Mouse (Mus musculus): ENCODE measurements around the gene Pld3. TPM values are rescaled to one million over a fixed set of nuclear protein-coding genes. Genes with fewer than 3 reads are reported as not detected.

The Pld3 gene
- polyA plus RNA-seq (2014; fragmentation: Nextera tagmentation; extraction: Ambion mirVana) = 62.5 and 63.5 TPM in 2 replicates

- H3K27me3 ChIP-seq (ENCODE audit: control insufficient read depth, insufficient read depth, low read length) = no peaks in the 10 kb centered on the region
- peak within 1 kb of the TSS; percentile 80 for H3K4me2 ChIP-seq
- H3K36me3 ChIP-seq (ENCODE audit: control insufficient read depth, insufficient read depth, low read length) = no peaks in the 10 kb centered on the region
- peak; percentile 99 for ATAC-seq (ENCODE audit: low FRiP score)
- peak within 1 kb of the TSS; percentile 73 for H3K9ac ChIP-seq (ENCODE audit: low read length)
- 1% methylated on average over 41 of the region's 41 CpGs for WGBS
- peak within 1 kb of the TSS; percentile 25; the same call in 1 of the 2 replicates for H3K27ac ChIP-seq (ENCODE audit: low read depth, low read length)
- peak; percentile 98 for DNase-seq (ENCODE audit: low spot score, missing footprints)
- peak within 1 kb of the TSS; percentile 82 for H3K4me3 ChIP-seq (ENCODE audit: low read depth, low read length)
- no peaks in the 10 kb centered on the region for H3K9me3 ChIP-seq (ENCODE audit: control insufficient read depth, low read length)
- peaks cover 10% of the 10 kb centered on the region for H3K4me1 ChIP-seq (ENCODE audit: control insufficient read depth, insufficient read depth, low read length)
These were observed at the start of gene Pld3, which contains the start of gene 2310022A10Rik for GRCm38 (mm10) chr7:27552931-27553513. TSS of gene Pld3 (minus strand) at chr7:27553218. TSS of gene 2310022A10Rik (plus strand) at chr7:27553233.

- Histone ChIP-seq H3K4me3 (ENCODE audit: low read depth, low read length) (no peak overlapping the region), H3K4me1 (ENCODE audit: control insufficient read depth, insufficient read depth, low read length) (no peaks in the 10 kb centered on the region), H3K4me2 (no peak overlapping the region), H3K9ac (ENCODE audit: low read length) (no peak overlapping the region), H3K9me3 (ENCODE audit: control insufficient read depth, low read length) (no peaks in the 10 kb centered on the region), H3K27ac (ENCODE audit: low read depth, low read length) (no peak overlapping the region), H3K36me3 (ENCODE audit: control insufficient read depth, insufficient read depth, low read length) (no peaks in the 10 kb centered on the region), H3K27me3 (ENCODE audit: control insufficient read depth, insufficient read depth, low read length) (no peaks in the 10 kb centered on the region)
- no peak for ATAC-seq (ENCODE audit: low FRiP score)
- WGBS = 83% methylated on average over 2 of the region's 2 CpGs
- peak; percentile 51 for DNase-seq (ENCODE audit: low spot score, missing footprints)
These were observed 49.1 kb upstream of the Pld3 start for GRCm38 (mm10) chr7:27602161-27602560.

- DNase-seq (ENCODE audit: low spot score, missing footprints) = peak; percentile 45
- H3K4me3 ChIP-seq (ENCODE audit: low read depth, low read length) = no peak overlapping the region
- no peak overlapping the region for H3K4me2 ChIP-seq
- ATAC-seq (ENCODE audit: low FRiP score) = no peak
- no peaks in the 10 kb centered on the region for H3K9me3 ChIP-seq (ENCODE audit: control insufficient read depth, low read length)
- no peaks in the 10 kb centered on the region for H3K36me3 ChIP-seq (ENCODE audit: control insufficient read depth, insufficient read depth, low read length)
- no peak overlapping the region for H3K27ac ChIP-seq (ENCODE audit: low read depth, low read length)
- 87% methylated on average over 4 of the region's 4 CpGs for WGBS
- H3K4me1 ChIP-seq (ENCODE audit: control insufficient read depth, insufficient read depth, low read length) = peaks cover under 1% of the 10 kb centered on the region; the same call in 1 of the 2 replicates
- H3K9ac ChIP-seq (ENCODE audit: low read length) = no peak overlapping the region
- H3K27me3 ChIP-seq (ENCODE audit: control insufficient read depth, insufficient read depth, low read length) = no peaks in the 10 kb centered on the region
These were observed 48.6 kb upstream of the Pld3 start for GRCm38 (mm10) chr7:27601628-27602027.

GRCm38 (mm10) chr7:27598053-27598452 lies 45.0 kb upstream of the Pld3 start:
- DNase-seq (ENCODE audit: low spot score, missing footprints) (peak; percentile 44), ATAC-seq (ENCODE audit: low FRiP score) (no peak)
- Histone ChIP-seq H3K4me3 (ENCODE audit: low read depth, low read length) (no peak overlapping the region), H3K27ac (ENCODE audit: low read depth, low read length) (no peak overlapping the region), H3K4me2 (no peak overlapping the region), H3K4me1 (ENCODE audit: control insufficient read depth, insufficient read depth, low read length) (peaks cover 10% of the 10 kb centered on the region), H3K9me3 (ENCODE audit: control insufficient read depth, low read length) (no peaks in the 10 kb centered on the region), H3K9ac (ENCODE audit: low read length) (no peak overlapping the region), H3K27me3 (ENCODE audit: control insufficient read depth, insufficient read depth, low read length) (no peaks in the 10 kb centered on the region), H3K36me3 (ENCODE audit: control insufficient read depth, insufficient read depth, low read length) (peaks cover 2% of the 10 kb centered on the region; the same call in 1 of the 2 replicates)
- WGBS = 80% methylated on average over 7 of the region's 7 CpGs

- H3K4me3 ChIP-seq (ENCODE audit: low read depth, low read length) = no peak overlapping the region
- 51% methylated on average over 10 of the region's 10 CpGs for WGBS
- no peaks in the 10 kb centered on the region for H3K27me3 ChIP-seq (ENCODE audit: control insufficient read depth, insufficient read depth, low read length)
- ATAC-seq (ENCODE audit: low FRiP score) = no peak
- peaks cover 2% of the 10 kb centered on the region; the same call in 1 of the 2 replicates for H3K36me3 ChIP-seq (ENCODE audit: control insufficient read depth, insufficient read depth, low read length)
- peak; percentile 69 for DNase-seq (ENCODE audit: low spot score, missing footprints)
- no peak overlapping the region for H3K27ac ChIP-seq (ENCODE audit: low read depth, low read length)
- no peak overlapping the region for H3K9ac ChIP-seq (ENCODE audit: low read length)
- H3K9me3 ChIP-seq (ENCODE audit: control insufficient read depth, low read length) = no peaks in the 10 kb centered on the region
- no peak overlapping the region for H3K4me2 ChIP-seq
- peaks cover 15% of the 10 kb centered on the region for H3K4me1 ChIP-seq (ENCODE audit: control insufficient read depth, insufficient read depth, low read length)
These were observed 43.8 kb upstream of the Pld3 start for GRCm38 (mm10) chr7:27596586-27597503.

GRCm38 (mm10) chr7:27592934-27593645 lies 40.1 kb upstream of the Pld3 start:
- DNase-seq (ENCODE audit: low spot score, missing footprints) (no peak), ATAC-seq (ENCODE audit: low FRiP score) (no peak)
- no peak overlapping the region for H3K27ac ChIP-seq (ENCODE audit: low read depth, low read length)
- H3K4me1 ChIP-seq (ENCODE audit: control insufficient read depth, insufficient read depth, low read length) = peaks cover 15% of the 10 kb centered on the region
- H3K36me3 ChIP-seq (ENCODE audit: control insufficient read depth, insufficient read depth, low read length) = peaks cover 2% of the 10 kb centered on the region; the same call in 1 of the 2 replicates
- H3K4me3 ChIP-seq (ENCODE audit: low read depth, low read length) = peak overlapping the region; percentile 71
- no peaks in the 10 kb centered on the region for H3K27me3 ChIP-seq (ENCODE audit: control insufficient read depth, insufficient read depth, low read length)
- H3K9me3 ChIP-seq (ENCODE audit: control insufficient read depth, low read length) = no peaks in the 10 kb centered on the region
- H3K9ac ChIP-seq (ENCODE audit: low read length) = peak overlapping the region; percentile 92
- H3K4me2 ChIP-seq = peak overlapping the region; percentile 52
- 79% methylated on average over 12 of the region's 12 CpGs for WGBS

GRCm38 (mm10) chr7:27592217-27592929 lies 39.4 kb upstream of the Pld3 start:
- ATAC-seq (ENCODE audit: low FRiP score) = peak; percentile 76; the same call in 1 of the 2 replicates
- Histone ChIP-seq H3K4me2 (peak overlapping the region; percentile 52), H3K27ac (ENCODE audit: low read depth, low read length) (peak overlapping the region; percentile 96), H3K4me3 (ENCODE audit: low read depth, low read length) (peak overlapping the region; percentile 71), H3K36me3 (ENCODE audit: control insufficient read depth, insufficient read depth, low read length) (peaks cover 2% of the 10 kb centered on the region; the same call in 1 of the 2 replicates), H3K27me3 (ENCODE audit: control insufficient read depth, insufficient read depth, low read length) (no peaks in the 10 kb centered on the region), H3K4me1 (ENCODE audit: control insufficient read depth, insufficient read depth, low read length) (peaks cover 15% of the 10 kb centered on the region), H3K9me3 (ENCODE audit: control insufficient read depth, low read length) (no peaks in the 10 kb centered on the region), H3K9ac (ENCODE audit: low read length) (peak overlapping the region; percentile 92)
- WGBS = 3% methylated on average over 17 of the region's 17 CpGs
- DNase-seq (ENCODE audit: low spot score, missing footprints) = no peak

All from midbrain, embryonic 11.5 days (tissue).